Mouse (Mus musculus): ENCODE results near the gene Vcp. TPM values are rescaled to one million over a fixed set of nuclear protein-coding genes. Genes with fewer than 3 reads are reported as not detected.
A peak's percentile ranks its signal among the peaks of the same experiment; 100 is the strongest.

Gene Vcp
- polyA plus RNA-seq, 1 experiment from 2014 or later, result 242 TPM

GRCm38 (mm10) chr4:42958942-42959341 lies 41.4 kb downstream of the Vcp start:
- DNase-seq (ENCODE audit: low spot score), result no peak
- TF ChIP-seq CTCF (IDR thresholded peaks at IDR 0.05) (no peak), EP300 (IDR thresholded peaks at IDR 0.05) (no peak)
- Histone ChIP-seq H3K4me1 (ENCODE audit: insufficient read depth, low read depth, low read length) (no peaks in the 10 kb centered on the region), H3K9ac (replicated peaks; ENCODE audit: low read depth) (no peak overlapping the region), H3K4me2 (replicated peaks; ENCODE audit: low read depth, low read length) (no peak overlapping the region), H3K4me3 (ENCODE audit: low read depth, low read length) (no peak overlapping the region), H3K36me3 (ENCODE audit: insufficient read depth, low read length) (0 out of 2 replicates have a peak, but pooled peaks cover 8% of the 10 kb centered on the region), H3K27me3 (replicated peaks; ENCODE audit: insufficient read depth, low read length) (no peaks in the 10 kb centered on the region), H3K9me3 (ENCODE audit: low read length) (no peaks in the 10 kb centered on the region), H3K27ac (ENCODE audit: low read length) (no peak overlapping the region)
- WGBS, result 53% methylated on average over 8 of the region's 8 CpGs
- no peak for ATAC-seq

GRCm38 (mm10) chr4:42957979-42958378 lies 42.3 kb downstream of the Vcp start:
- 79% methylated on average over 8 of the region's 8 CpGs for WGBS
- no peak overlapping the region for H3K4me2 ChIP-seq (replicated peaks; ENCODE audit: low read depth, low read length)
- no peaks in the 10 kb centered on the region for H3K4me1 ChIP-seq (ENCODE audit: insufficient read depth, low read depth, low read length)
- no peak for ATAC-seq
- H3K4me3 ChIP-seq (ENCODE audit: low read depth, low read length), result no peak overlapping the region
- no peak overlapping the region for H3K9ac ChIP-seq (replicated peaks; ENCODE audit: low read depth)
- no peak overlapping the region for H3K27ac ChIP-seq (ENCODE audit: low read length)
- H3K27me3 ChIP-seq (replicated peaks; ENCODE audit: insufficient read depth, low read length), result no peaks in the 10 kb centered on the region
- H3K9me3 ChIP-seq (ENCODE audit: low read length), result no peaks in the 10 kb centered on the region
- TF ChIP-seq EP300 (IDR thresholded peaks at IDR 0.05) (no peak), CTCF (IDR thresholded peaks at IDR 0.05) (no peak)
- H3K36me3 ChIP-seq (ENCODE audit: insufficient read depth, low read length), result 0 out of 2 replicates have a peak, but pooled peaks cover 8% of the 10 kb centered on the region
- DNase-seq (ENCODE audit: low spot score), result no peak

- Histone ChIP-seq H3K4me1 (ENCODE audit: insufficient read depth, low read depth, low read length) (no peaks in the 10 kb centered on the region), H3K27ac (ENCODE audit: low read length) (no peak overlapping the region), H3K27me3 (replicated peaks; ENCODE audit: insufficient read depth, low read length) (no peaks in the 10 kb centered on the region), H3K4me3 (ENCODE audit: low read depth, low read length) (no peak overlapping the region), H3K4me2 (replicated peaks; ENCODE audit: low read depth, low read length) (no peak overlapping the region), H3K9ac (replicated peaks; ENCODE audit: low read depth) (no peak overlapping the region), H3K36me3 (ENCODE audit: insufficient read depth, low read length) (0 out of 2 replicates have a peak, but pooled peaks cover 8% of the 10 kb centered on the region), H3K9me3 (ENCODE audit: low read length) (no peaks in the 10 kb centered on the region)
- WGBS, result 82% methylated on average over 11 of the region's 11 CpGs
- TF ChIP-seq EP300 (IDR thresholded peaks at IDR 0.05), result no peak
- DNase-seq (ENCODE audit: low spot score), result no peak
- no peak for ATAC-seq
Observed at GRCm38 (mm10) chr4:42957306-42957705, 43.0 kb downstream of the Vcp start.

GRCm38 (mm10) chr4:42956581-42956980 lies 43.7 kb downstream of the Vcp start:
- TF ChIP-seq CTCF (IDR thresholded peaks at IDR 0.05), result no peak
- TF ChIP-seq EP300 (IDR thresholded peaks at IDR 0.05), result no peak
- 94% methylated on average over 17 of the region's 17 CpGs for WGBS
- Histone ChIP-seq H3K9me3 (ENCODE audit: low read length) (no peaks in the 10 kb centered on the region), H3K4me1 (ENCODE audit: insufficient read depth, low read depth, low read length) (no peaks in the 10 kb centered on the region), H3K4me3 (ENCODE audit: low read depth, low read length) (no peak overlapping the region), H3K4me2 (replicated peaks; ENCODE audit: low read depth, low read length) (no peak overlapping the region), H3K36me3 (ENCODE audit: insufficient read depth, low read length) (0 out of 2 replicates have a peak, but pooled peaks cover 8% of the 10 kb centered on the region), H3K27me3 (replicated peaks; ENCODE audit: insufficient read depth, low read length) (no peaks in the 10 kb centered on the region), H3K27ac (ENCODE audit: low read length) (no peak overlapping the region), H3K9ac (replicated peaks; ENCODE audit: low read depth) (no peak overlapping the region)
- ATAC-seq (no peak), DNase-seq (ENCODE audit: low spot score) (no peak)

GRCm38 (mm10) chr4:42955200-42955599 lies 45.1 kb downstream of the Vcp start:
- ATAC-seq, result no peak

GRCm38 (mm10) chr4:42954297-42954696 lies 46.0 kb downstream of the Vcp start:
- DNase-seq (ENCODE audit: low spot score), result peak; percentile 77
- Histone ChIP-seq H3K27me3 (replicated peaks; ENCODE audit: insufficient read depth, low read length) (no peaks in the 10 kb centered on the region), H3K4me2 (replicated peaks; ENCODE audit: low read depth, low read length) (no peak overlapping the region), H3K4me3 (ENCODE audit: low read depth, low read length) (no peak overlapping the region), H3K4me1 (ENCODE audit: insufficient read depth, low read depth, low read length) (0 out of 2 replicates have a peak, but pooled peaks cover 5% of the 10 kb centered on the region), H3K27ac (ENCODE audit: low read length) (no peak overlapping the region), H3K36me3 (ENCODE audit: insufficient read depth, low read length) (0 out of 2 replicates have a peak, but pooled peaks cover 8% of the 10 kb centered on the region), H3K9me3 (ENCODE audit: low read length) (no peaks in the 10 kb centered on the region), H3K9ac (replicated peaks; ENCODE audit: low read depth) (no peak overlapping the region)
- TF ChIP-seq CTCF (IDR thresholded peaks at IDR 0.05) (peak; percentile 94), EP300 (IDR thresholded peaks at IDR 0.05) (no peak)
- WGBS, result 14% methylated on average over 10 of the region's 10 CpGs
- no peak for ATAC-seq

More at GRCm38 (mm10) chr4:42955200-42955599, 45.1 kb downstream of the Vcp start:
- Histone ChIP-seq H3K4me3 (ENCODE audit: low read depth, low read length) (no peak overlapping the region), H3K36me3 (ENCODE audit: insufficient read depth, low read length) (0 out of 2 replicates have a peak, but pooled peaks cover 8% of the 10 kb centered on the region), H3K9me3 (ENCODE audit: low read length) (no peaks in the 10 kb centered on the region), H3K27me3 (replicated peaks; ENCODE audit: insufficient read depth, low read length) (no peaks in the 10 kb centered on the region), H3K27ac (ENCODE audit: low read length) (no peak overlapping the region), H3K4me2 (replicated peaks; ENCODE audit: low read depth, low read length) (no peak overlapping the region), H3K9ac (replicated peaks; ENCODE audit: low read depth) (no peak overlapping the region), H3K4me1 (ENCODE audit: insufficient read depth, low read depth, low read length) (0 out of 2 replicates have a peak, but pooled peaks cover 4% of the 10 kb centered on the region)
- 87% methylated on average over 3 of the region's 3 CpGs for WGBS
- TF ChIP-seq CTCF (IDR thresholded peaks at IDR 0.05) (no peak), EP300 (IDR thresholded peaks at IDR 0.05) (no peak)
- no peak for DNase-seq (ENCODE audit: low spot score)

Data from lung, postnatal 0 days (tissue).